Mouse (Mus musculus) heart, postnatal 14 days (tissue): Measurements from ENCODE around the gene Slc4a10. TPM values are rescaled to one million over a fixed set of nuclear protein-coding genes. Genes with fewer than 3 reads are reported as not detected.

Experiments used
- DNase-seq, 2 experiments: peaks; one replicate each; pipeline ENCODE4 v3.0.0; 2021 to 2022
- intact Hi-C: fragments of 180-260 bp; cut with DNase I; formaldehyde crosslinking; loops from one replicate; pipeline ENCODE4 v1.15.1; 2025
- total RNA-seq, 2 experiments: library from RNA; stranded (reverse); gene quantifications; 2 replicates each; pipeline ENCODE4 v1.2.3; 2021

The Slc4a10 gene
- total RNA-seq, 2 experiments from 2014 or later: not detected

DNA sequence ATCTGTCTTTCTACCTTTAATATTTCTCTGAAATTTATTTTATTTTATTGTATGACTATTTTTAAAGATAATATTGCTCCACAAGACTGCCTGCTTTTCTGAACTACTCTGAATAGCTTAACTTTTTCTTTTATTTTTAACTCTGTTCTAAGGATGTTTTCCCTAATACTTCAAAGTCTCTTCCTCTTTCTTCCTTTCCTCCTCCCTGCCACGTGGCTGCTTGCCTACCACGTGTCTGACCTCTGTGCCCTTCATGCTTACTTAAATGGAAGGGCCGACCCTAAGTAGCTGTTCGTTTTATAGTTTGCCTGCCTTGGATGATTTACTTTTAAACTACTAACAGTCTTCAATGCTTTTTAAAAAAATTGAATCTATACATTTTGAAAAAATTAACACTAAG, 225.6 kb downstream of the Slc4a10 start:
- intact Hi-C loops: no loop called here
- no peak for DNase-seq

DNA sequence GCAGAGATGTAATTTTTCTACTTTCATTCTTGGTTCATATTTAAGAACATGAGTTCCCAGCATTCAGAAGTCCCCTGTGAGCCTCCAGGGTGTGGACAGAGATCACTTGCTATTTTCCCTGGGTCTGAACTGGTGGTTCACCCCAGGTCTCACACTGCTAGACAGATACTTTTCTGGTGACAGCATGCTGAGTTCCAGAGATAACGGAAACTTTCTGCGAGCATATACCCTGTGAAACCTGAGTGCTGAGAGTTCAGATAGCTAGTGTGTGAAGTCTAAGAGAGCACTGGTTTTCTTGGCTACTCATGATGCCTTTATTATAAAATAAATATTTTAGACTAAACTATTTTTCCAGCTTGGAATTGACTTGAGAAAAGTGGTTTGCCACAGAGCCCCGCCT, 232.5 kb downstream of the Slc4a10 start:
- no peak for DNase-seq
- intact Hi-C loops: no loop called here

DNA sequence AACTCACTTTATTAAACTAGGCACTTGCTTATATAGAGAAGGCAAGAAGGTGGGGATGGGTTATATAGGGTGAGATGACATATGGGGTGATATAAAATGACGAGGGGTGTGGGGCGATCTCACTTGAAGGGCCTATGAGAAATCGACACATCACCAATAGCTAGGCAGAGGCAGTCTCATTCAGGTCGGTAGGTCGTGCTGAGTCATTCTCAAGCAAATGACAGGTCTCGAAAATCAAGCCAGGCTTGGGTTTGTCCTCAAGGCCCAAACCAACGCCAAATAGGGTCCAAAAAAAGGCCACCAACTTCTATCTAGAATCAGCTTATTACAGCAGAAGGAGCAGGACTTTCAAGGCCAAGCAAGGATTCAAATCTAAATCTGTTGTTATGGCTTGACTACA, 233.5 kb downstream of the Slc4a10 start:
- intact Hi-C loops: loop anchor here (10.0 kb wide), 1 partner anchor 625 kb away; no protein-coding TSS in a partner anchor
- no peak for DNase-seq

DNA sequence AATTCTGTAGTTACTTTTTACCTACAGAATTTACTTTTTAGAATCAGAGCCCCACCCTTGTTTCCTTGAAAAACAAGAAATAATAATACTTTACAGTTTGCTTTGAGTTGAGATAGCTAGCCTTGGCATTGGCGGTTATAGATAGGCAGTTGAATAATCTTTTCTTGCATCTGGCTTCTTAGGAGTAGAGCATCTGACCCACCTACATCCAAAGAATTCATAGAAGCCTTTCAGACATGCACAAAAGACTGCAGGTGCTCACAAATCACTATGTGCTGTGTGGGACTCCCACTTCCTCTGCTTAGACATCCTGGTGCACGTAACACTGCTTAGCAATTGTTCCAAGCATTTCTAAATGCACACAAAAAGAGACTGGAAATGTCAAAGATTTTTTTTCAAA, 238.8 kb downstream of the Slc4a10 start:
- intact Hi-C loops: loop anchor here (2.0 to 10.0 kb wide), 2 partner anchors 298 to 630 kb away; no protein-coding TSS in a partner anchor
- DNase-seq: no peak

DNA sequence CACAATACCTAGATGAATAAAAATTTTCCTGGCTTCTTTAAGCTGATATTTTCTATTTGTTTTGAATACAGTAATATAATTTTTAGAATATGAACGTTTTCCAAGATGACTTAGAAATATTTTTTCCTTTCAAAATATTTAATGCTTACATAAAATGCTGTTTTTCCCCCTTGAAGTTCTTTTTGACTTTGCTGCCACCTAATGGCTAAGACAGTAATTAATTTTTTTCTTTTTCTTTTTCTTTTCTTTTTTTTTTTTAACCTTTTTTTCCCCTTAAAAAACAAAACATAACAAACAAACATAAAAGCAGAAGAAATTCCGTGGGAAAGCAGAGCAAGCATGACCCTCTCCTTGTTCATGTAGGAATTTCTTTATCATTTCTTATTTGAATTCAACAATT, 239.6 kb downstream of the Slc4a10 start:
- intact Hi-C loops: loop anchor here (2.0 to 10.0 kb wide), 2 partner anchors 299 to 631 kb away; no protein-coding TSS in a partner anchor
- DNase-seq: no peak

DNA sequence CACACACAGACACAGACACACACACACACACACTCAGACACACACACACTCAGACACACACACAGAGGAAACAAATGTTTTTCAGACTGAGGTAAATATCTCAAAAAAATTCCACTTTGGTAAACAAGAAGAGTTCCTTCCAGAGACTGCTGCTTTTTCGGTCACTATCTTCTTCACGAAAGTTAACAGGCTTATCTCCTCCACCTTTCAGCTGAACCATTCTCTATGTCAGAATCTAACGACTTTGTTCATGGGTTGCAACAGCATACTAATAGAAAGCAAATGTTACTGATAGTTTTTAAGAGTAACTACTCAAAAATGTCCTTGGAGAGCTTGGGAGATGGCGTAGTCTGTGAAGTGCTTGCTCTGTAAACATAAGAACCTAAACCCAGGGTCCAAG, 241.3 kb downstream of the Slc4a10 start:
- intact Hi-C loops: loop anchor here (10.0 kb wide), 1 partner anchor 633 kb away; no protein-coding TSS in a partner anchor
- no peak for DNase-seq

DNA sequence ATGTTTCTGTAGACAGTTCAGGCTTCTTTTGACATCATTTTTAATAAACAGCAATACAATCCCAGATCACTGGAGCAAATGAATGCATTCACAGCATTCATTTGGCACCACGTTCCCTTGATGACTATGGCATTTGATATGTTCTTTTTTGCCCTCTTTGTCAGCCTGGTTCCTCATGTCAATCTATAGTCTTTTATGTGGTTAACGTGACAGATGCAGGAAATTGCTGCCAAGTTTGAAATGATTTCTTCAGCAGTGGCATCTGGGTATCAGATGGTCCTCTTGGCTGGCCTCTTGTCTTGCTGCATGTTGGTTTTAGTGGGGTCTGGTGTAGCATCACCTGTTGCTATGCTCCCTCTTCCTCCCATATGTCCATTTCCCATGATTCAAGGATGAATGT, 247.6 kb downstream of the Slc4a10 start:
- intact Hi-C loops: no loop called here
- no peak for DNase-seq

DNA sequence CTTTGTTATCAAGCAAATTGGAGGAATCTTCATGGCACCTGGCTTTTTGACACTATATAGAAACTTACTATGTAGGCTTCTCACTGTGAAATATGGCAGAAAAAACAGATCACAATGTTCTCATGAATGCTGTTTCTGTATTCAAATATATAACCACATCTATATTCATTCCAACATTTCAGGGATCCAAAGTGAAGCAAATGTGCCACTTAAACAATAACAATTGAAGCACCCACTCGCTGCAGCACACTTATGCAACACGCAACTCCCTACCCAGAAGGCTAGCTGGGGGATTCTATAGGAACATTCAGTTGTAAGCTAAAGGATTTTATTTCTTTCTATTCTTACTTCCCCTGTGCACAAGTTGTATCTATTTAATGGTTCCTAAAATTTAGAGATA, 255.5 kb downstream of the Slc4a10 start:
- intact Hi-C loops: no loop called here
- no peak for DNase-seq

DNA sequence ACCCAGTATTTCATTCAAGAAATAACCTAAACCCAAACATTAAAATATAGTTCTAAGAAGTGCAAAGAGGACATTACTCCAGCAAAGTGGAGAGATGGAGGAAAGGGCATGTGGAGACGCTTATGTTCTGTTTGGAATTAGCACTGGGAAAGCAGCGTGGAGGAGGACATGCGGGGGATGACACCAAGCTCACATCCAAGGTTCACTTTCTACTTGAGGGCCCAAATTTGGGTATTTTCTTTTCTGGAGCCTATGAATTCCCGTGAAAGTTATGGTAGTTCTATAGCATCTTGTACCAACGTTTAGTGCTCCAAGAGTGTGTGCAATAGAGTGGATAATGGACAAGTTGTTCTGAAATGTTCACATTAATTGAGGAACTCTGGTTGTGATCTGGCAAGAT, 260.7 kb downstream of the Slc4a10 start:
- no peak for DNase-seq

DNA sequence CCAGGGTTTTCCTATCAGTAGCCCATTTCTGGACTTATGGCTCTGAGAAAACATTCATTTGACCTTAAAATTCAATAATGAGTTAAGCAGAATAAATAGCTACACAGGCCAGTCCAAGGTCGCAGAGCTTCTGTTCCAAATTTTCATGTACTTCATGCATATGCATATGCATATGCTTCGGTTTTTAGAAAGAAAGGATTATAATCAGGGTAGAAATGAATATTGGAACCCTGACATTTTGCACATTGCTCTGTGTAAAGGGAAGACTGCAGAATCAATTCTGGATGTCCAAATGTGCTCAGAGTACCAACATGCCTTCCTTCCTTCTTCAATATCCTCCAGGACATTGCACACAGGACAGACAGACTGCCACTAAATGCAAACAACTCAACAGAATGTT, 261.2 kb downstream of the Slc4a10 start:
- intact Hi-C loops: no loop called here

More for the DNA sequence above, 260.7 kb downstream of the Slc4a10 start:
- intact Hi-C loops: no loop called here

DNA sequence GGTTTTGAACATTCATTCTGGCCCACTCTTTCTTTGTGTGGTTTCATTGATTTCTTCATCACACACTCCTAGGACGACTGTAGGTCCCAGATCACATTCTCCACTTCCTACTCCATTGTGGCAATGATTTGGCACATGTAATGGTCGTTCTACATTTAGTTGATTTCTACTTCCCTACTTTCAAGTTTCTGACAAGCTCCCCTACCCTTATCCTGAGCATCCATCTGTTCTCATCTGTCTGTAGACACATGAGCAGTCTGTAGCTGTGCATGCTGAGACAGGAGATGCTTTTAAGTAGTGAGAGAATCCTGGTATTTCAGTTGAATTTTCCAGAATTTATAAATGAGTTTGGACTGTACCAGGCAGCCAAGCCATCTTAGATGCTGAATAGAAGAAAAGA, 270.7 kb downstream of the Slc4a10 start:
- intact Hi-C loops: no loop called here
- no peak for DNase-seq

More for the DNA sequence above, 261.2 kb downstream of the Slc4a10 start:
- no peak for DNase-seq

DNA sequence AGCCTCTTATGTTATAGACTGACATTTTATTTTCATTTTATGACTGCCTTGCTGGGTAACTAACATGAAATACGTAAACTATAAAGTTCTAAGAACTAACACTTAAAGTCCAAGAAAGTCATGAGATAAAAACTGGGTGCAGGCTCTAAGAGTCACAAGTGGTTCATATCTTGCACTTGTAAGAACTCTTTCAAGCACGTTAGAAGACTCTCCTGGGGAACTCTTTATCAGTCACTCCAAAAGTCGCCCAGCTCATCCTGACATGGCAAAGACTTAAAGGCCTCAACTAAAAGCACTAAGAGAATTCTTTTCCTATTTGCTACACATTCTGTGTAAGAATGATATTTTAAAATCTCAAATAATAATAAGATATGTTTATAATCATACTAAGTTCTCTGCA, 273.2 kb downstream of the Slc4a10 start:
- DNase-seq: no peak
- intact Hi-C loops: no loop called here

DNA sequence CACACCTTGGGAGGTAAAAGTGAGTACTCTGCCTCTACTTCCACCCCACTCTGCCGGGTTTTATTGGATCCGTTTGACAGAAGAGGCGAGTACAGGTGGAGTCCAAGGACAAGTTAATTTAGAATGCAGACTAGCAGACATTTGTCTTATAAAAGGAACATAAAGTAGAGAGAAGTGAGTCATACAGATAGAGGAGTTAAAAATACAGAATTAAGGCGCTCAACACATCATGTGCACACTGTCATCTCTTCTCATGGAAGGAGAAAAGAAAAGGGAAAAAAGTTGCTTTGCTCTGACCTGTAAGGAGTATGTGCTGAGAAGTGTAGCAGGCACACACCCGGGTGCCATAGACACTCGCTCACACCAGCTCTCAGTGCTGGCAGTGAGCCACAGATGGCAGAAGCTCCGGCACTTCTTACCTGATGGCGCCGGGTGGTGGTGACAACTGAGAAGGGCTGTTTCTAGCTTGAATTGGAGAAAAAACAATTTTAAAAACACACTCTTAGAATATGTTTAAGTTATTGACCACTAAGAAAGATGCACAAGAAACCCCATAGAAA, 276.9 kb downstream of the Slc4a10 start:
- intact Hi-C loops: no loop called here
- DNase-seq: peak; percentile 9 to 16

DNA sequence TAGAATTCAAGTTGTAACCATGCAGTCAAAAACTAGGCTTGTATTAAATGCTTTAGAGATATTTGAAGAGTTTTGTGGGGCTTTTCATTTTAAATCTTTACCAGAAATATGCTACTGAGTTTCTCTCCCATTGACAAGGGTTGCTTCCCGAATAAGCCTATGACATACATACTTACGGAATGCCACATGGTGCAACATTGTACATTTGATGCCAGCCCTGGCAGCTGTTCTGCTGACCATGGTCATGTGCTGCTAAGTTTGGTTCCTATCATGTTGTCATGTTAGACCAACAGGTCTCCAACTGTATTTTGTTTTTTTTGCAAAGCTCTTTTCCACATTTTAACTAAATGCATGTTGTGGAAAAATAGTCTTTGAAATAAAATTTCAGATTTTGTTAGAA, 279.1 kb downstream of the Slc4a10 start:
- intact Hi-C loops: no loop called here
- DNase-seq: peak; percentile 27 to 54

DNA sequence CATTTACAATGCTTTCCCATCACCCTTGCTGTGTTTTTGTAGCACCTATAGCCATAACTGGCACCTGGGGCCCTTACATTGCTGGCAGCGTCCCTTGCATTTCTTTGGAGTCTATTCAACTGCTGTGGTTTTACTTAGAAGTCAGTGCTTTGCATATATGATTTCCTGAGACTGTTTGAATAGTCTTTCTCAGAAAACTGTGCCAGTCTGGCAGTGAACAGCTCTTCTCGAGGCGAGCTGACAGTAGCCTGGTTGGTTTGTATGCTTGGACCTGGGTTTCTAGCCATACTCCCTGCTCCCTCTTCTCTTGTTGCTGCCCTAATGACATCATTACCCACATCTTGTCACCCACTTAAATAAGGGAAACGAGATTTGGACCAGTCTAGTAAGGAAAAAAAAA, 285.7 kb downstream of the Slc4a10 start:
- DNase-seq: no peak
- intact Hi-C loops: no loop called here

DNA sequence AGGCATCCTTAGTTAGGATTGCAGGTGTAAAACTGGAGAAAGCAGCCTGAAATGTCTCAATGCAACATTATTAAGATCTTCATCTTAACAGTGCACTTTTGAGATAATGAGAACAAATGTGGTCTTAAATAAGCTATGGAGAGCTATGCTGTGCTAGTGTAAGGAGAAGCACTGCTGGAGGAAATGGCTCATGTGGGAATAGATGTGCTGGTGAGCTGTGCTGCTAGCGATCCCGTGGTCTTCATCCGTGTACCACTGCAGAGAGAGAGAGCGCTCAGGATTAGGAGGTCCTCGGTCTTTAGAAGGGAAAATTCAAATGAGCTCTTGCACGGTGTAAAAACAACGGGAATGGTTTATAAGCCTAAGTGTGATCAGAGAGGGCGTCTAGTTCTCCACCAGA, 286.2 kb downstream of the Slc4a10 start:
- DNase-seq: no peak
- intact Hi-C loops: no loop called here

DNA sequence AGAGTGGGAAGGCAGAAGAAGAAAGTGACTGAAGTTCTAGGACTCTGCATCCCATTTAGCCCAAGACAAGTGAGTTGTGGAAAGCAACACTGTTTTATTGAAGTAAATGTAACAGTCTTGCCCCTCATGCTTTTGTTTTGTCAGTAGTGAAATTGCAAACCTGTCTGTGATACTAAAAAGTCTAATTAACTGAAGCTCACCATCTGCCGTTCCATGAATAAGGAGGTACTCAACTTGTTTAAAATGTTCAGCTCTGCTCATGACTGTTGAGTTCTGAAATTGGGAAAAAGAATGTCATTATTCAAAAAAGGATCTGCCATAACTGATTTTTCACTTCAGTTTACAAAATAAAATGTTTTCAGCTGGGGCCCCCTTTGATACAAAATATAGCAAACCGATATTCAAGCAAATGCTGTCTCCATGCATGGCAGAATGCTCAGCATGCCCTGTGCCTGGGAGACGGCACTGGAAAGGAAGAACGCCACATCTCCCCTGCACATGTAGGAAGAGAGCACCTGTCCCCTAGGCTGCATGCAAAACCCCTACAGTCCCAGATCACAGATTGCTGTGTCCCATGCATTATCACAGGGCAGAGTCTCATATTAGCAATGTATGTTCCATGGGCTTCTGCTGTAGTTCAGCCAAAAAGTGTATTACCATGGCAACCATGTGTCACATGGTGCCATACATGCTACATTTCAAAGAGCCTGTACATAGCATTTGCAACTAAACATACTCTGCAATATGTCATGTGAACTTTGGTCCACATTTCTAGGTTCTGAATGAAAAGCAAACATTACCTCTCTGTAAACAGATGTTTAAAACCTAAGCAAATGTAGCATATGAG, 288.4 kb downstream of the Slc4a10 start:
- intact Hi-C loops: no loop called here
- DNase-seq: no peak

DNA sequence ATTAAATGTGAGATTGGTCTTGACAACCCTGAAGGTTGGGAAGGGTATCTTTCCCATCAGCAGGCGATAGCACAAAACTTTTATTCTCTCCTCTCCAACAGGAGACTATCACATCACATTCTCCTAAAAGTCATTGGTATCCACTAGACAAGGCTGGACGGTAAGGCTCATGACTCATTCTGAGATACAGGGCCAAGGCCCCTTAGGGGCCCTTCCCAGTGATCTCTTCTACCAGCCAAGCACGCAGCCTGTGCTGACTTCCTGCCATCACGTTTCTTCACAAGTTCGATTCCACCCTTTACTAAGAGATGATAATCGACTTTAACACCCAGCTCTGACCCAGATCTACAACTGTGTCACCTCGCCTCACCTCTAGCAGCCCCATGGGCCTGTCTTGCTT, 290.8 kb downstream of the Slc4a10 start:
- intact Hi-C loops: no loop called here
- no peak for DNase-seq

DNA sequence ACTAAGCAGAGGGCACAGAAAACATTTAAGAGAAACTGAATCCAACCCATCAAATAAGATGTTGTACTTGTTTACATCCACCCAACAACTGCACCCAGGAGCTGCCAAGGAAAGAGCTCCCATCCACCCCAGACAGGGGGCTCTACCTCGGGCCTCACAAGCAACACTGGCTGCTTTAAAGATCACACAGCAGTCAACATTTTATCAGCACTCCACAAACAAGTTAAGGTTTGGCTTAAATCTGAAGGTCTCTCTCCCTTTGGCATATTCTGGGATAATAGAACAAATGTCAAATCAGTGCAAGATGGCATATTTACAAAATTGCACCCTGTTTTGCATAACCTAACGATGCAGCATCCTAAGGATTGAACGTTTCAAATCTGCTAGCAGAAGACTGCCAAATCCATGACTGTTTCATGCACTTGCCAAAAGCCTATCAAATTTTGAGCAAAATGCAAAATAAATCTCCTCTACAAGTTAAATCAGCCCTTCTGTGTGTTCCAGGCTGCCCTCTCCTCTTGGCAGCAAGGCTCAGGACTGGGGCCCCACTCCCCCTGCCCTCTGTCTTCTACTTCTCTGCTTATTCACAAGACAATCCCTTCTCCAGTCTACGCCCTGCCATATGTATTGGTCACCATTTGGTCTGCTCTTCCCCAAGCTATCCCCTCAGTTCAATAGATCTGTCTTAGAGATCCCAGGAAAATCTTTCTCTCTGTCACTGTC, 293.1 kb downstream of the Slc4a10 start:
- DNase-seq: no peak
- intact Hi-C loops: no loop called here

DNA sequence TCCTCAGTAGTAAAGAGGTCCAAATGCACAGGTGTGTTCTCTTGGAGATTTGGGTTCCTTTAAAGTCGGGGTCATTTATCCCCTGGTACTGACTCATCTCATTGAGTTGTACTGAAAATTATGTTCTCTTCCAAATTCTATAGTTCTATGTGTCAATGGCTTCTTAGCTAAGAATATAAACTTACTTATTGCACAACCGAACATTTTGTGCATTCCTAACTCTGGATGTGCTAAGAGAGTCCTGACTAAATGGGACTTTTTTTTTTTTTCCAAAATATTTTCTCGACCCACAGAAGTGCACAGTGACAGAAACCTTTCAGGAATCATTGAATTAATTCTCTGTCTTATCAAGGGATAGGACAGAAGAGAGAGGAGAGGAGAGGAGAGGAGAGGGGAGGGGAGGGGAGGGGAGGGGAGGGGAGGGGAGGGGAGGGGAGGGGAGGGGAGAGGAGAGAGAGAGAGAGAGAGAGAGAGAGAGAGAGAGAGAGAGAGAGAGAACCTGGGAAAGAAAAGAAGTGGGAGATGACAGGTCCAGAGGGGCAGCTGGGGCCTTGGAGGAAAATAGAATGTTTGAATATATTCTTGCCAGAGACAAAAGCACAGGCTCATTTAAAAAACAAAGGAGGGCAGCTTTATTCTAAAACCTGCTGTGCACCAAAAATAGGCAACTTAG, 294.9 kb downstream of the Slc4a10 start:
- DNase-seq: no peak
- intact Hi-C loops: no loop called here

DNA sequence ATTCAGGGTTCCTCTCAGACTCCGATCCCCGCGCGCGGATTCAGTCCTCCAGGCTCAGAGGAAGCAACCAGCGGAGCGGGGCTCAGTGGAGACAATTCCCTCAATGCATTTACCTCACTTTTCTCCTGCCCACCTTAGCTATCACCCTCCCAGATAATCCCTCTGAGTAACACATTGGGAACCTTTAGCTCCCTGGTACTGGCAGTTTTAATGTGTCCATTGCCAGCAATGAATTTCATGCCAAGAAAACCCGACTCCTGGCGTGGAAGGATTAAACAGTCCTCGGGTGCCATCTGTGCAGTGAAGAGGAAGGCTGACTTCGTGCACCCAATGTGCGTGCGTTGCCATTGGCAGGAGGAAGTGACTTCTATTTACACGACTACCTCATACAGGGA, 295.5 kb downstream of the Slc4a10 start:
- intact Hi-C loops: no loop called here

More for the DNA sequence above, 295.5 kb downstream of the Slc4a10 start:
- no peak for DNase-seq
